Mouse (Mus musculus) fat pad, adult 2 months (tissue): ENCODE measurements around the gene Onecut3.

Source experiments
- DNase-seq: peaks from one replicate; pipeline ENCODE4 v3.0.0-alpha.2; 2011; ENCODE audit warnings: low read depth, low spot score; ENCODE audit errors: extremely low read depth

Gene Onecut3

DNA sequence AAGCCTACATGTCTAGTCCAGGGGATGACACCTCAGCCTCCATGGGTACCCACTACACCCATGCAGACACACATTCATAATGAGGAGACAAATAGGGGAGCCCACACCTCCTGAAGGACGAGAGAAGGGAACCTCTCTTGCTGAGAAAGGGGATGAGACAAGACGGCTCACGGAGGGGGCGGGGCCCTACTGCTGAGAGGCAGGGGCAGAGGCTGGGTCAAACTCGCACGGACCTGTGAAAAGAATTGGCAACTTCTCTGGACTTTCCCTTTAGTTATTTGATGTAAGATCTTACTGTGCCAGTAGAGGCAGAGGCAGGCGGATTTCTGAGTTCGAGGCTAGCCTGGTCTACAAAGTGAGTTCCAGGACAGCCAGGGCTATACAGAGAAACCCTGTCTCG, 57.7 kb downstream of the Onecut3 start:
- no peak for DNase-seq

DNA sequence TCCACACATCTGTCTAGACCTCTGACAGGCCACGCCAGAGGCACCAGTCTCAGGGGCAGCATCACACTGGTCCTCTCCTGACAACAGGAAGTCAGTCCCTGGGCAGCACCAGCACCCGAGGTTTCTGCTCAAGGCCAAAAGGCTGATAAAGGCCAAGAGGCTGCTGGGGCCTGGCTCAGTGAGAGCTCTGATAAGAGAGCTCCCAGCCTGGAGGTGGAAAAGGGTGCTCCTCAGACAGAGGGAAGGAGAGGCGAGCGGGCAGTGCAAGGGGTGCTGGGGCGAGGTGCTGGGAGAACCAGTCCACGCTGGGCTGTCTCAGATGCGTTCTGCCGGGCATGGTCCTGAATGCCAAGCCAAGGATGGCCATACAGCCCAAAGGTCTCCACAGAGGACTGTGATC, 58.9 kb downstream of the Onecut3 start:
- no peak for DNase-seq

DNA sequence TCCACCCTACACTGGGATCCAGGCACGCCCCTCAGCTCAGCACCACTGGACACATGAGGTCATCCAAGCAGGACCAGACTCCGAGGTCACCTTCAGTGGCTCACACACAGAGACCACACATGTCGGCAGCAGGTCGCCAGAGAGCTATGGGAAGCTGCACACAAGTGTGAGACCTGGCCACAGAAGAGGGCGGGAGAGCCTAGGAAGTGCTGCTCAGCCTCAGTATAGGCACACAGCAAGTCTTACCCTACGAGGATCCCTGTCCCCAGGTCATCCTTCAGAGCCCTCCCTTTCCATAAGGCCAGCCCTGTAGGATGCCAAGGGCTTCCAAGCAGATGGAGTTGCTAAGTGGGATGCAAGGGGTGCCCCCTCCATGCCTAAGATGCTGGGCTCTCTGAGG, 59.4 kb downstream of the Onecut3 start:
- DNase-seq, result no peak

DNA sequence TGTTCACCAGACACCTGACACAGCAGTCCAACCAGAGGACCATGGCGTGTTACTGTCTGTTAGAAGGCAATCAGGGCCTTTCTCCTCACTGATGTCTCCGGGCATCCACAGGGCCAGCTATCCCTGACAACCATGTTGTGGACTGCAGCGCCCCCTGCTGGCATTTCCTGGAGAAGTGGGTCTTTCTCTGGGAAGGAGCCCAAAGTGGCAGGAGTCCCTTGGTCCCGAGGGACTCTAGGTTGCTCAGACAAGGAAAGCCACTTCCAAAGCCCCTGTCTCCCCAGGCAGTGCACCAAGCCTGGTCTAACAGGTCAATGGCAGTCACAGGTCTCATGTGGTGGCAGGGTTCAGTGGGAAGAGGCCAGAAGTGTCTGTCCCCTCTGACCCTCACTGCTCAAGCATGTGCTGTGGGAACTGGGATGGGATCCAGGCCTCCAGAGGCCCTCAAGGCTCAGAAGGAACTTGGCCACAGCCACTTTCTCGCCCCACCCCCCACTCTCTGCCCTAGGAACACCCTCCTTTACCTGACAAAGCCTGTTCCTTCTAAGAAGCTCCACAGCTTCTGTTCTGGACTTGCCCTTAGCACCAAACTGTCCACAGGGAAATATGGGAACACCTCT, 62.8 kb downstream of the Onecut3 start:
- no peak for DNase-seq

DNA sequence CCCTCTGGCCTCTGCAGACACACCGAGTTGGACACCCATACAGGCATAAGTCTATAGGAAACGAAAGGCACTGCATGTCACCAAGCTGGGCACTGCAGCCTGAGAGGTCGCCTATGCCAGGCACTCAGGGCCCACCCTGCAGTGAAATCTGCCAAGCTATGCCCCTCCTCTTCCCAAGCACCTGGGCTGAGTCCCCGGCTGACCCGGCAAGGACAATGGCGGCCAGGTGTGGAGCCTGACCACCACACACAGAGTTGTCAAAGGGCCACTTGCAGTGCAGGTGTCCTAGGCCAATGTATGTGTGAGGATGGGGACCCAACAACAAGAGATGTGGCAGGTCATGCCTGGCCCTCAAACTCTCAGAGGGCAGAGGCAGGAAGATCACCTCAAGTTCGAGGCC, 64.8 kb downstream of the Onecut3 start:
- DNase-seq, result no peak

DNA sequence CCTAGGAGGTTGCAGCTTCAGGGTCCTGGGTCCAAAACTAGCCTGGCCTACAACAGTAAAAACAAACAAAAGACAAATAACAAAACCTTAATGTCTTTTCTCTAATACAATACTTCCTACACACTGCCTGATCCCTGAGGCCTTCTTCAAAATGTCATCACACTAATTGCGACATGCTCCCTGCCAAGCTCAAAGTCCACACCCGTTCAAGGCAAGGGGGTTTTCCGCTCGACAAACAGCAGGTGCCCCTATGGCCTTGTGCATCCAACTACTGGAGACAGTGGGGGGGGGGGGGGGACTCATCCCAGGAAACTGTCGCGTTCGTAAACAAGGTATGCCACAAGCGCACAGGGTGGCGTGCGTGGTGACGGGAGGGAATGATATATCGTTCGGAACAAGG, 66.0 kb downstream of the Onecut3 start:
- DNase-seq, result no peak

DNA sequence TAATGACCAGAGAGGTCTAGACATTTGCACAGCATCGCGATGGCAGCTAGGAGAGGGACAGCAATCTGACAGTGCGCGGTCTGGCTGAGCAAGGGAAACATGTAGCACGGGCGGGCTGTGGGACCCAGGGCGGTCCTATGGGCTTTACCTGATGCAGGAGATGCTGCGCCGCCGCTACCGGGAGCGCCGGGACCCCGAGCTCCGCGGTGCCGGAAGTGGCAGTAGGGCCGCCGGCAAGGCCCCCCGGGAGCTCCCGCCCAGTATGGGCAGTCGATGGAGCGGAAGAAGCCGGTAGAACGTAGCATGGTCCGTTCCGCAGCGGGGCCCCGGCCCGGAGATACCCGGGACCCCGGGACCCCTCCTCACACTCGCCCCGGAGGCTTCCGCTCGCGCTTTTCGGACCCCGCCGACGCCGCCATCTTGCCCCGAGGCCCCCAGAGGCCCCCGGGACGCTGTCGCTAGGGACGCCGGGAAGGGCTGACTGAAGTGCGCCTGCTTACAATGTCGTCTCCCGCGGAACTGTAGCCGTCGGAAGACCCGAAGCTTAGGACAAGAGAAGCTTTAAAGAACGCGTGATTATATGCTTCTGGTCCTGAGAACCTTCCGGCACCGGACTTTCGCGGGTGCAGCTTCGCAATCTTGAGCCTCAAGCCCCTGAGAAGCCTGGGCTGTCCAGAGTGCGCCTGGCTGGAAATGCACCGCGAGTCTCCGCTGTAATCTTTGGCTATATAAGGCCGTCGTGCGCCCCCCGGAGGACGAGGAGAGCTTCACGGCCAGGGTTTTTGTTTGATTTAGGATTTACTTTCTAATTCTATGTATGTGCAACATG, 66.7 kb downstream of the Onecut3 start, which contains the start of gene Rexo1:
Rexo1 (minus strand) TSS at position 445 of the 829 bp plus-strand sequence.
- DNase-seq, result peak; percentile 56

DNA sequence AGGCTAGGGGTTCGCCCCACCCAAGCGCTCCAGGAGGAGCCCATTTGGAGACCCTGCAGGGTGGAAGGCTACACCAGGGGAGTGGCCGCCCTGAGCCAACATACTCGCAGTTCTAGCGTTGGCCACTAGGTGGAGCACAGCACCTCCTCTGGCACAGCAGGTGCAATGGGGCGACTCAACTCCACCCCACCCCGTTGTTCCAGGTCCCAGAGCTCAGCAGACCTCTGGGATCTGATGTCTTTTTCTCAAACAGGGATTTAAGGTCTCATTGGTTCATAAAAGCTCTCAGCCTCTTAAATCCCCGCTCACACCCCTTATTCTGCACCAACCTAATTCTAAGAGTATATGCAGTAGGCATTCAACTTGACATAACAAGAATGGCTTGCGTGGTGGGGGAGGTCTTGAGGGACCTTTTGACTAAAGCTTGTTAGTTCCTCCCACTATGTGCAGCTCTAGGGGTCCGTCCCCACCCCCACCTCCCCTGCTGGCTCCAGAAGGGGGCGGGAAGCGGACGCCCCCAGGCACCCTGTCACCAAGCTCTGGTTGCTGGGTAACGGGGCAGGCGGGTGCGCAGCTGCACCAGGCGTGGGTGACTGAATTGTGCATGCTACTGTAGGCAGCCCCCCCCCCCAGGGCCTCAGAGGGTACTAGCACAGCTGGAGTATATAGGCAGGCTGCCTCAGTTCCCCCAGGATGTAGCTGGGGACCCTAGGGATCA, 71.9 kb downstream of the Onecut3 start:
- DNase-seq, result no peak
